Mouse (Mus musculus) intestine, embryonic 16.5 days (tissue): ENCODE data around the gene Fgr. TPM values are rescaled to one million over a fixed set of nuclear protein-coding genes. Genes with fewer than 3 reads are reported as not detected.

Experiments
- ATAC-seq: fragments of 200-750 bp; cut with Nextera tagmentation; 2 replicates; pipeline ENCODE4 v1.8.0; 2017; ENCODE audit warnings: moderate TSS enrichment, moderate library complexity
- H3K27ac ChIP-seq: fragments of 300-500 bp; sonication (generic); 2 replicates; pipeline ENCODE4 v1.5.1; 2014; ENCODE audit warnings: mild to moderate bottlenecking, low read length
- H3K27me3 ChIP-seq: fragments of 300-500 bp; sonication (generic); replicated peaks from 2 replicates; pipeline ENCODE4 v1.6.1; 2014; ENCODE audit warnings: low read length, control low read depth, mixed read lengths; ENCODE audit not compliant: control insufficient read depth, insufficient read depth
- H3K36me3 ChIP-seq: fragments of 300-500 bp; sonication (generic); 2 replicates; pipeline ENCODE4 v1.6.1; 2014; ENCODE audit warnings: low read length, control low read depth; ENCODE audit not compliant: control insufficient read depth, insufficient read depth
- H3K4me1 ChIP-seq: fragments of 300-500 bp; sonication (generic); 2 replicates; pipeline ENCODE4 v1.6.1; 2014; ENCODE audit warnings: low read length, control low read depth, mixed read lengths; ENCODE audit not compliant: control insufficient read depth, insufficient read depth
- H3K4me2 ChIP-seq: fragments of 300-500 bp; sonication (generic); 2 replicates; pipeline ENCODE4 v1.6.1; 2014; ENCODE audit warnings: low read depth, low read length, control low read depth
- H3K4me3 ChIP-seq: fragments of 300-500 bp; sonication (generic); 2 replicates; pipeline ENCODE4 v1.5.1; 2014; ENCODE audit warnings: mild to moderate bottlenecking, low read length
- H3K9ac ChIP-seq: fragments of 300-500 bp; sonication (generic); 2 replicates; pipeline ENCODE4 v1.6.1; 2014; ENCODE audit warnings: low read depth, low read length
- H3K9me3 ChIP-seq: fragments of 300-500 bp; sonication (generic); 2 replicates; pipeline ENCODE4 v1.6.1; 2016; ENCODE audit warnings: low read length, control low read depth; ENCODE audit not compliant: control insufficient read depth
- whole genome bisulfite sequencing: fragments of 180-500 bp; shearing (Covaris S2); extraction: QIAGEN DNeasy Blood & Tissue Kit; methylation state at CpG from one replicate; pipeline ENCODE4 v1.1.7; 2014; 5-methylcytosine and 5-hydroxymethylcytosine counted together
- polyA plus RNA-seq: library from polyadenylated mRNA; unstranded; fragments of >200 nt; fragmentation: Nextera tagmentation; extraction: Ambion mirVana; gene quantifications from 2 replicates; pipeline ENCODE4 v1.2.1, GENCODE M21; 2015

The Fgr gene
- polyA plus RNA-seq, 1 experiment from 2014 or later: 3.5 TPM

DNA sequence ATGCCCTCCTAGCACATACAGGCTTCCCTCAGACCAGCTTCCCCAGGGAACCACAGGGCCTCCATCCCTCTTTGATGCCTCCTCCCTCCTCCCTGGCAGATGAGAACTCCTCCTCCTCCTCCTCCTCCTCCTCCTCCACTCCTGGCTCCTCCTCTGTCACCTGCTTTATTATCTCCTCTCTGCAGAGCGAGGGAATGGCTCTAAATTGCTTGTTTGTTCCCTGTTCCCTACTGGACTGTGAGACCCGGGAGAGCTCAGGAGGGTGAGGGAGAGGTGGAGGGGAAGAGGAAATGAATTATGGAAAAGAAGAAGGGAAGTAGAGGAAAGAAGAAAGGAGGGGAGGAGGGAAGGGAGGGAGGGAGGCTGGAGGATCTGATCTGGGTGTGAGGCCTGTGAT lies 18.5 kb upstream of the Fgr start:
- H3K27ac ChIP-seq: no peak overlapping the region
- no peak overlapping the region for H3K4me3 ChIP-seq
- 29% methylated on average over 2 of the region's 2 CpGs for WGBS
- no peaks in the 10 kb centered on the region for H3K27me3 ChIP-seq
- H3K9me3 ChIP-seq: no peaks in the 10 kb centered on the region
- no peaks in the 10 kb centered on the region for H3K36me3 ChIP-seq
- H3K4me2 ChIP-seq: no peak overlapping the region
- no peak overlapping the region for H3K9ac ChIP-seq
- H3K4me1 ChIP-seq: peaks cover 23% of the 10 kb centered on the region
- peak; percentile 51 for ATAC-seq

DNA sequence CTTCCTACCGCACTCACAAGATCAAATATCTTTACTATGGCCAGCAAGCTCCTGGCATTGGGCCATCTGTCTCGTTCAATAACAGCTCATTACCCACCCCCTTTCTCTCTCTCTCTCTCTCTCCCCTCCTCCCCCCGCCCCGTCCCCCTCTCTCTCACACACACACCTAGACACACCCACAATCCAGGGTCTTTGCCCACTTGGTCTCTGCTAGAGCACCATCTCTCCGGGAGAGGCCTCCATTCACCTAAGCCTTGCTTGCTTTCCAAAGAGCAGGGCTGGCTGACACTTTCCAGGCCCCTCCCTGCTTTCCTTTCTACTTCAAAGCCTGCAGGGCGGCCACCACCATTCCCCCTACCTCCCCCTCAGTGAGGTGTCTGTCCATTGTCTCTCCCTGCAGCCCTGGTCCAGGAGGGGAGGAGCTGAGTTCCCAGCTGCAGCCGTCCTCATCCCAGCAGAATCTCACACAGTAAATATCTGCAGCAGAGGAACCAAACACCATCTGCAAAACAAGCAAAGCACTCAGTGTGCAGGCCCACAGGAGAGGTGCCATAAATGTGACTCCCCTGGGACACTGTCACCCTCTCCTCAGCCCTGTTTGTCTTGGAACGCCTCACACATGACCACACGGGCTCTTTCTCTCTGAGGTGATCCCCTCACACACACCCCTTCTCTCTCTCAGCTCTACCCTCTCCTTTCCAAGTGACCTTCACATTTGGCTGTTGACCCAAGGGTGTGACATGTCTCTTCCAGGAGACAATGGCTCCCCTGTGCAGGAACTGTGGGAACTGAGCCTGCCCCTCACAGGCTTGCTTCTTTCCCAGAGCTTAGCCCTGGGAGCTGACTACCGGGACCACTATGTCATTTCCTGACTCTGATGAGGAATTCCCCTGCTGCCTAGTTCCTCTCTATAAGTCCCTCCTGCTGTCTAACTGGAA lies 14.9 kb upstream of the Fgr start:
- H3K36me3 ChIP-seq: no peaks in the 10 kb centered on the region
- peaks cover 35% of the 10 kb centered on the region for H3K4me1 ChIP-seq
- H3K27ac ChIP-seq: peak overlapping the region; percentile 87
- H3K27me3 ChIP-seq: no peaks in the 10 kb centered on the region
- H3K9ac ChIP-seq: peak overlapping the region; percentile 51; the same call in 1 of the 2 replicates
- H3K4me2 ChIP-seq: peak overlapping the region; percentile 25; the same call in 1 of the 2 replicates
- peak; percentile 59 for ATAC-seq
- no peak overlapping the region for H3K4me3 ChIP-seq
- WGBS: 10% methylated on average over 10 of the region's 10 CpGs
- H3K9me3 ChIP-seq: no peaks in the 10 kb centered on the region

DNA sequence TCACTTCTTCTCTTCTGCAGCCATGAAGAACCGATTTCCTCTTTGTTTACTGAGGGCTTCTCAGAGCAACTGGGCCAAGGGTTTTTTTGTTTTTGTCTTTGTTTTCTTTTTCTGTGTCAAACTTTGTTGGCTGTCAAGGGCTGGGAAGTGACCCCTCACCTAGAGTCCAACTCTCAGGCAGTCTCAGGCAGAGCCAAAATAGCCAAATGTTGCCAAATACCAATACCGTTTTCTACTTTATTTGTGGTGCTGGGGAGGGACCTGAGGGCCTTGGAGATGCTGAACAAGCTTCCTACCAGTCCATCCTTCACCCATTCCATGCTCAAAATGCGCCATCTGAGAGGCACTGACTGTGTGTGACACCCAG lies 14.2 kb upstream of the Fgr start:
- no peaks in the 10 kb centered on the region for H3K27me3 ChIP-seq
- H3K9ac ChIP-seq: 0 out of 2 replicates have a peak overlapping the region, but pooled peaks have one; percentile 51
- no peak overlapping the region for H3K4me2 ChIP-seq
- H3K4me1 ChIP-seq: peaks cover 35% of the 10 kb centered on the region
- no peaks in the 10 kb centered on the region for H3K36me3 ChIP-seq
- H3K4me3 ChIP-seq: no peak overlapping the region
- no peaks in the 10 kb centered on the region for H3K9me3 ChIP-seq
- peak overlapping the region; percentile 87 for H3K27ac ChIP-seq
- 52% methylated on average over 3 of the region's 3 CpGs for WGBS
- ATAC-seq: 0 out of 2 replicates have a peak, but pooled peaks have one; percentile 2

DNA sequence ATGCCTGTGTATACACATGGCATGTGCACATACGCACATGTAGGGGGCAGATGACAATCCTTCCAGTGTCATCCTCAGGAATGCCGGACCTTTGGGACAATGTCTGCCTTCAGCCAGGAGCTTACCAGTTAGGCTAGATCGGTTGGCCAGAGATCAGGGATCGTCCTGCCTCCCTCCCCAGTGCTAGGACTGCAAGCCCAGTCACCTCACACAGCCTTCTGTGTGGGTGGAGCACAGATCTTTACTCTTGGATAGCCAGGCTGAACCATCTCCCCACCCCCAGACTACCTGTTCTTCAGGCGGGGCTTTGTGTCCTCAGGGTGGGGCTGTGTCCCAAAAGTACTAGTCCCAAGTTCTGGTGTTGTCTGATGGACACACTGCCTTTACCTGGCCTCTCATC lies 13.6 kb upstream of the Fgr start:
- H3K4me1 ChIP-seq: peaks cover 35% of the 10 kb centered on the region
- H3K27ac ChIP-seq: peak overlapping the region; percentile 87
- H3K4me3 ChIP-seq: no peak overlapping the region
- H3K27me3 ChIP-seq: no peaks in the 10 kb centered on the region
- H3K36me3 ChIP-seq: no peaks in the 10 kb centered on the region
- no peak overlapping the region for H3K4me2 ChIP-seq
- no peaks in the 10 kb centered on the region for H3K9me3 ChIP-seq
- peak; percentile 45 for ATAC-seq
- no peak overlapping the region for H3K9ac ChIP-seq
- WGBS: 44% methylated on average over 5 of the region's 5 CpGs

DNA sequence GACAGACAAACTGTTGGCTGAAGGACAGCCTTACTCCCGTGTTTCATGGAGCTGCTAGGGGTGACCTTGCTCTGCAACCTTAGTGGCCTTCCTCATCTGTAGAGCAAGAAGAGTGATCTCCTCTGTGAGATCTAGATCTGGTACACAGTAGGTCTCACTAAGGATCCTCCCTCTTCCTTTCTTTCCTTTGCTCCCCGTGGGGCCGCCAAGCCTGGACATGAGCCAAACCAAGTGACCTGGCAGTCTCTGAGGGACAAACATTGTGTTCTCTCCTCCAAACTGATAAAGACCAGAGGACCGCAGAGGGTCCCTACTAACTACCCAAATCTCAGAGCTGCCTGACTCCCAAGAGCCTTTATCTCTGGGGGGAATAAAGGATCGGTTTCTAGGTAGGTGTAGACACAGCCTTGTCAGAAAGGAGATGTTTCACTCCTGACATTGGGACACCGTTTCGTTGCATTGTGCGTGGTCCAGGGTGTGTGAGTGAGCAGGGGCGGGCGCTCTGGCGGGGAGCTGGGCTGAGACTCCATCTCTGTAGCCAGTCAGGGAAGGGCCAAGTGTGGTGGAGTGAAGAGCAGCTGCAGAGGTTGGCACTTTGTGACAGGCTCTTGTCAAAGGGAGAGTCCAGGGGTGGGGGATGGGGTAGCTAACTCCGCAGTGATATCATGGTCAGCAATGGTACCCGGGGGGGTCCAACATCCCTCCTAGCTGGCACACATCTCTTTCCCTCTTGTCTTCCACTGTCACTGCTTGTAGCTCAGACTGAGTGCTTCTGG lies 12.8 kb upstream of the Fgr start:
- no peak overlapping the region for H3K9ac ChIP-seq
- H3K9me3 ChIP-seq: no peaks in the 10 kb centered on the region
- H3K27ac ChIP-seq: 0 out of 2 replicates have a peak overlapping the region, but pooled peaks have one; percentile 87
- H3K36me3 ChIP-seq: no peaks in the 10 kb centered on the region
- H3K4me3 ChIP-seq: no peak overlapping the region
- H3K4me1 ChIP-seq: peaks cover 34% of the 10 kb centered on the region
- H3K27me3 ChIP-seq: no peaks in the 10 kb centered on the region
- no peak overlapping the region for H3K4me2 ChIP-seq
- no peak for ATAC-seq
- WGBS: 55% methylated on average over 13 of the region's 13 CpGs

DNA sequence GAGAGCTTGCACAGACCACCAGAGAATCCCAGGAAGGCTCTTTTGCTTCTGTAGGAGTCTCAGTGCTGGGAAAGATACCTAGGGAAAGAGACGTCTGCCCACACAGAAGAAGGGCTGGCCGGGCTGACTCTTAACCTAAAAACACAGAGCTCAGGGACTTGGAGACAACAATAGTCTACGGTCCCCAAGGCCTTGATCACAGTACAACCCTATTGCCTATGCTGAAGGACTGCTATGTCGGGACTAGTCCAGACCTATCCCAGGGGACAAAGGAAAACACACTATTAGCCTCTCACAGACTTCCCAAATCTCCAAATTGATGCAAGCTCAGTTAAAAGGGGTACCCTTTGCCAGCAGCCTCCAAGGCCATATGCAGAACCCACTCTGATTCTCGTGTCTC lies 12.0 kb upstream of the Fgr start:
- peaks cover 32% of the 10 kb centered on the region for H3K4me1 ChIP-seq
- H3K4me2 ChIP-seq: no peak overlapping the region
- H3K4me3 ChIP-seq: no peak overlapping the region
- ATAC-seq: no peak
- H3K27me3 ChIP-seq: no peaks in the 10 kb centered on the region
- no peaks in the 10 kb centered on the region for H3K36me3 ChIP-seq
- H3K27ac ChIP-seq: no peak overlapping the region
- no peak overlapping the region for H3K9ac ChIP-seq
- 89% methylated on average over 5 of the region's 5 CpGs for WGBS
- no peaks in the 10 kb centered on the region for H3K9me3 ChIP-seq

DNA sequence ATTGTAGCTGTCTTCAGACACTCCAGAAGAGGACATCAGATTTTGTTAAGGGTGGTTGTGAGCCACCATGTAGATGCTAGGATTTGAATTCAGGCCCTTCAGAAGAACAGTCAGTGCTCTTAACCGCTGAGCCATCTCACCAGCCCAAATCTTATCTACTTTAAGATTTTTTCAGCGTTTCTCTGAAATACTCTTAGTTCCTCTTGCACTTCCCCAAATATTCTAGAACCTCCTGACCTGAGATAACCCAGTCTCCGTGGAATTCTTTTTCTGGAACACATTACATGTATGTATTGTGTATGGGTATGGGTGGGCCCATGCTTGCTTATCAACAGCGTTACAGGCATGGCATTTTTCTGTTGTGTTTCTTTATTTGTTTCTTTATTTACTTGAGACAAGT lies 11.3 kb upstream of the Fgr start:
- no peak for ATAC-seq
- H3K9ac ChIP-seq: no peak overlapping the region
- H3K27me3 ChIP-seq: no peaks in the 10 kb centered on the region
- no peak overlapping the region for H3K4me3 ChIP-seq
- H3K9me3 ChIP-seq: no peaks in the 10 kb centered on the region
- H3K27ac ChIP-seq: no peak overlapping the region
- 85% methylated on average over 4 of the region's 4 CpGs for WGBS
- peaks cover 32% of the 10 kb centered on the region for H3K4me1 ChIP-seq
- no peaks in the 10 kb centered on the region for H3K36me3 ChIP-seq
- H3K4me2 ChIP-seq: no peak overlapping the region

DNA sequence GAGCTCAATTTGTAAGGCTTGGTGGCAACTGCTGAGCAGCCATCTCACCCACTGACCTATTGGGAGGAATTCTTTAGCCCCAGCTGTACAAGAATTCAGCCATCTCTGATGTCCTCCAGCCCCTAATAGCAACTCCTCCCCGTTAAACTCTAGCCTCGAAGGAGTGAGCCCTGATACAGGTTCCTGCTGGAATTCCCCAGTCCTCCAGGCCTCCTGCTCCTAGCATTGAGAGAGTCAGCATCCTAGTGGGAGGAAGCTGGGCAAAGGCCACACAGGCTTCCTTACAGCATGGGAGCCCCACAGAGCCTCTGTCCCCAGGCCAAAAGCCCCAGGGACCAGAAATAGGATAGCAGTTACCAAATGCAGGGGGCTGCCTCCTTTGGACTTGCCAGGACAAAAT lies 10.5 kb upstream of the Fgr start:
- H3K36me3 ChIP-seq: no peaks in the 10 kb centered on the region
- 41% methylated on average over 2 of the region's 2 CpGs for WGBS
- no peaks in the 10 kb centered on the region for H3K27me3 ChIP-seq
- no peak overlapping the region for H3K27ac ChIP-seq
- no peak overlapping the region for H3K9ac ChIP-seq
- H3K4me3 ChIP-seq: no peak overlapping the region
- ATAC-seq: no peak
- H3K4me1 ChIP-seq: peaks cover 32% of the 10 kb centered on the region
- no peak overlapping the region for H3K4me2 ChIP-seq
- H3K9me3 ChIP-seq: no peaks in the 10 kb centered on the region

DNA sequence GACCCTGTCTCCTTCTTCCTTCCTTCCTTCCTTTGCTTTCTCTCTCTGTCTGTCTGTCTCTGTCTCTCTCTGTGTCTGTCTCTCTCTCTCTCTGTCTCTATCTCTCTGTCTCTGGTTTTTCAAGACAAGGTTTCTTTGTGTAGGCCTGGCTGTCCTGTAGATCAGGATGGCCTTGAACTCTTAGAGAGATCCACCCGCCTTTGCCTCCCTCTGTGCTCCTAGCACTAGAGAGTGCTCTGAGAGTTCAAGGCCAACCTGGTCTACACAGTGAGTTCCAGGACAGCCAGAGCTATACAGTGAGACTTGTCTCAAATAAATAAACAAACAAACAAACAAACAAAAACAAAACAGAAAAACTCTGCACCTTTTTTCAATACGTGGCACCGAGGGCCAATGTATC lies 9.8 kb upstream of the Fgr start:
- no peak overlapping the region for H3K4me2 ChIP-seq
- no peak for ATAC-seq

More for the DNA sequence above, 9.8 kb upstream of the Fgr start:
- H3K4me1 ChIP-seq: peaks cover 25% of the 10 kb centered on the region
- H3K27me3 ChIP-seq: no peaks in the 10 kb centered on the region
- H3K27ac ChIP-seq: no peak overlapping the region
- WGBS: 58% methylated on average over 3 of the region's 3 CpGs
- H3K4me3 ChIP-seq: no peak overlapping the region
- H3K9me3 ChIP-seq: no peaks in the 10 kb centered on the region
- H3K36me3 ChIP-seq: no peaks in the 10 kb centered on the region
- no peak overlapping the region for H3K9ac ChIP-seq
